28 mouse cellular contexts compared by ENCODE assay signal in the genomic region with DNA sequence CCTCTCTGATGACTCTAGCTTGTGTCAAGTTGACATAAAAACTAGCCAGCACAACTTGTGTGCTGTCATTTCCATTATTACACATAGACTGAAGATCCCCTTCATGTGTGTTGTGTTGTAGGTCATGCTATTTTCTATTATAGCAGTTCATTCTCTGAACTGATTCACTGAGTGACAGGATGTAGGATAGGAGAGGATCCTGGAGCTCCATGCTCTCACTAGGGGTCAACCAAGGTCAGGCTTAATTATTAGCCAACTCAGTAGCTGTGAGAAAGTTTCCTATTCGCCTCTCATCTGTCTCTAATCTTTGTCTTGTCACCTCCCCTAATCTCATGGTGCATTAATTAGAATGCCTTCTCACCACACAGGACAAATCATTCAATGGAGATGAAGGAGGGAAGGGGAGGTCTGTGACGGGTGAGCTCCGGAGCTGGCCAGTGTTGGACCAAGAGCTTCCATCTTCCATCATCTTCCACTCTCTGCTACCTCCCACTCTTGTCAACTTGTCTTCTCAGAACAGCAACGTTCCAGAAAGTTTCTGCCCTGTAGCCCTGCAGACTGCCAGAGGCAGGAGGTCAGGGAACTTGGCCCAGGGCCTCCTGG.
DNase-seq lines count a peak whose midpoint lies in the region; ATAC-seq and TF ChIP-seq lines count a peak whose summit lies in the region.
"Had no signal": no experiment of that assay in that cellular context is flagged by ENCODE, and none has a peak within 500 bp of the region (broad histone marks: within the 10 kb centered on the region; RNA-seq: fewer than 3 reads in every experiment).

No protein-coding gene starts in this region.

- TF ChIP-seq CTCF in kidney, postnatal 0 days (IDR thresholded peaks at IDR 0.05; ENCODE audit: low read depth), result no peak

- H3K27ac ChIP-seq in forebrain, embryonic 10.5 days, result peak overlapping the region; percentile 32; the same call in 1 of the 2 replicates
- H3K27ac ChIP-seq in forebrain, embryonic 12.5 days, result no peak overlapping the region
- H3K27ac ChIP-seq in kidney, embryonic 14.5 days (ENCODE audit: low read depth, low read length), result no peak overlapping the region
- H3K27ac ChIP-seq in kidney, postnatal 0 days, result no peak overlapping the region
- H3K27ac ChIP-seq: embryonic facial prominence, embryonic 10.5 days; embryonic facial prominence, embryonic 13.5 days; gastrocnemius, adult 2 months; hindbrain, embryonic 12.5 days; hindbrain, embryonic 15.5 days had no signal

- H3K27me3 ChIP-seq in forebrain, embryonic 10.5 days (ENCODE audit: poor library complexity, severe bottlenecking), result 0 out of 2 replicates have a peak, but pooled peaks cover 3% of the 10 kb centered on the region
- no peaks in the 10 kb centered on the region for H3K27me3 ChIP-seq in forebrain, embryonic 12.5 days
- no peaks in the 10 kb centered on the region for H3K27me3 ChIP-seq in kidney, embryonic 14.5 days (ENCODE audit: control insufficient read depth, insufficient read depth, low read length)
- no peaks in the 10 kb centered on the region for H3K27me3 ChIP-seq in kidney, postnatal 0 days (ENCODE audit: insufficient read depth, low read length)
- H3K27me3 ChIP-seq: CH12.LX; embryonic facial prominence, embryonic 13.5 days; hindbrain, embryonic 12.5 days; hindbrain, embryonic 15.5 days; Patski had no signal

- no peak for ATAC-seq in forebrain, embryonic 12.5 days (ENCODE audit: low FRiP score)
- peak; percentile 52; the same call in 1 of the 2 replicates for ATAC-seq in kidney, embryonic 14.5 days (ENCODE audit: low FRiP score, low TSS enrichment)
- ATAC-seq in kidney, postnatal 0 days (replicated peaks; ENCODE audit: low FRiP score, low read depth), result peak; percentile 46; the same call in 1 of the 2 replicates
- ATAC-seq: forebrain, embryonic 14.5 days; forebrain, postnatal 0 days; Patski had no signal

- peaks cover 13% of the 10 kb centered on the region for H3K4me1 ChIP-seq in forebrain, embryonic 10.5 days
- H3K4me1 ChIP-seq in forebrain, embryonic 12.5 days, result no peaks in the 10 kb centered on the region
- no peaks in the 10 kb centered on the region for H3K4me1 ChIP-seq in kidney, embryonic 14.5 days (ENCODE audit: control insufficient read depth, insufficient read depth, low read length)
- H3K4me1 ChIP-seq in kidney, postnatal 0 days (replicated peaks; ENCODE audit: insufficient read depth, low read length), result no peaks in the 10 kb centered on the region
- H3K4me1 ChIP-seq: hindbrain, embryonic 12.5 days; hindbrain, embryonic 15.5 days had no signal

- 47% methylated on average over 4 of the region's 4 CpGs for WGBS in forebrain, embryonic 10.5 days
- WGBS in forebrain, embryonic 12.5 days, result 38% methylated on average over 4 of the region's 4 CpGs
- 59% methylated on average over 4 of the region's 4 CpGs for WGBS in kidney, embryonic 14.5 days
- 39% methylated on average over 4 of the region's 4 CpGs for WGBS in kidney, postnatal 0 days

- H3K4me3 ChIP-seq in forebrain, embryonic 10.5 days, result no peak overlapping the region
- no peak overlapping the region for H3K4me3 ChIP-seq in forebrain, embryonic 12.5 days (replicated peaks)
- H3K4me3 ChIP-seq in kidney, embryonic 14.5 days (ENCODE audit: low read length), result no peak overlapping the region
- H3K4me3 ChIP-seq in kidney, postnatal 0 days (replicated peaks; ENCODE audit: low read depth, low read length), result no peak overlapping the region
- H3K4me3 ChIP-seq: embryonic facial prominence, embryonic 10.5 days; embryonic facial prominence, embryonic 13.5 days; erythroblast, embryonic 14.5 days; gastrocnemius, adult 2 months; hindbrain, embryonic 12.5 days; hindbrain, embryonic 15.5 days had no signal

- no peak overlapping the region for H3K4me2 ChIP-seq in forebrain, embryonic 12.5 days
- no peak overlapping the region for H3K4me2 ChIP-seq in kidney, embryonic 14.5 days (replicated peaks; ENCODE audit: low read depth, low read length)
- no peak overlapping the region for H3K4me2 ChIP-seq in kidney, postnatal 0 days (ENCODE audit: low read length)
- H3K4me2 ChIP-seq: embryonic facial prominence, embryonic 13.5 days; heart, embryonic 11.5 days; hindbrain, embryonic 12.5 days; hindbrain, embryonic 15.5 days had no signal

- no peaks in the 10 kb centered on the region for H3K36me3 ChIP-seq in forebrain, embryonic 10.5 days (replicated peaks)
- no peaks in the 10 kb centered on the region for H3K36me3 ChIP-seq in forebrain, embryonic 12.5 days (replicated peaks)
- H3K36me3 ChIP-seq in kidney, embryonic 14.5 days (ENCODE audit: control insufficient read depth, insufficient read depth, low read length), result no peaks in the 10 kb centered on the region
- no peaks in the 10 kb centered on the region for H3K36me3 ChIP-seq in kidney, postnatal 0 days (ENCODE audit: insufficient read depth, low read length)
- H3K36me3 ChIP-seq: embryonic facial prominence, embryonic 10.5 days; embryonic facial prominence, embryonic 13.5 days; G1E; hindbrain, embryonic 12.5 days; hindbrain, embryonic 15.5 days had no signal

- DNase-seq in forebrain, embryonic 10.5 days (ENCODE audit: extremely low spot score, low spot score), result no peak
- no peak for DNase-seq in kidney, postnatal 4 days
- DNase-seq in kidney, postnatal 0 days (ENCODE audit: low spot score), result no peak
- no peak for DNase-seq in kidney, adult 18-20 months
- peak; percentile 42 for DNase-seq in retina, postnatal 1 day
- no peak for DNase-seq in retina, embryonic 14.5 days (ENCODE audit: low spot score)
- DNase-seq: adrenal gland, postnatal 10 days; adrenal gland, postnatal 36 days; B cell, adult 2 months; cerebellum, adult 18-20 months; cerebellum, adult 9-10 months; cerebellum, postnatal 14 days; forebrain, postnatal 0 days; gastrocnemius, adult 2 months; gastrocnemius, postnatal 14 days; heart, adult 11 months had no signal

- H3K9me3 ChIP-seq in forebrain, embryonic 10.5 days, result peaks cover 7% of the 10 kb centered on the region; the same call in 1 of the 2 replicates
- no peaks in the 10 kb centered on the region for H3K9me3 ChIP-seq in forebrain, embryonic 12.5 days
- H3K9me3 ChIP-seq in kidney, embryonic 14.5 days (ENCODE audit: control insufficient read depth, low read length), result no peaks in the 10 kb centered on the region
- H3K9me3 ChIP-seq in kidney, postnatal 0 days (replicated peaks; ENCODE audit: low read length), result no peaks in the 10 kb centered on the region
- H3K9me3 ChIP-seq: embryonic facial prominence, embryonic 10.5 days; embryonic facial prominence, embryonic 13.5 days; hindbrain, embryonic 12.5 days; hindbrain, embryonic 15.5 days had no signal

- no peak overlapping the region for H3K9ac ChIP-seq in forebrain, embryonic 12.5 days
- H3K9ac ChIP-seq in kidney, embryonic 14.5 days (ENCODE audit: low read depth, low read length), result no peak overlapping the region
- H3K9ac ChIP-seq in kidney, postnatal 0 days (ENCODE audit: low read depth, low read length), result no peak overlapping the region
- H3K9ac ChIP-seq: embryonic facial prominence, embryonic 13.5 days; forebrain, postnatal 0 days; hindbrain, embryonic 12.5 days; hindbrain, embryonic 15.5 days had no signal
